Mouse (Mus musculus): Measurements from ENCODE around the gene Spata2. TPM values are rescaled to one million over a fixed set of nuclear protein-coding genes. Genes with fewer than 3 reads are reported as not detected.
A peak's percentile ranks its signal among the peaks of the same experiment; 100 is the strongest.

Gene Spata2
- polyA plus RNA-seq, 1 experiment from 2014 or later = 11.2 TPM

DNA sequence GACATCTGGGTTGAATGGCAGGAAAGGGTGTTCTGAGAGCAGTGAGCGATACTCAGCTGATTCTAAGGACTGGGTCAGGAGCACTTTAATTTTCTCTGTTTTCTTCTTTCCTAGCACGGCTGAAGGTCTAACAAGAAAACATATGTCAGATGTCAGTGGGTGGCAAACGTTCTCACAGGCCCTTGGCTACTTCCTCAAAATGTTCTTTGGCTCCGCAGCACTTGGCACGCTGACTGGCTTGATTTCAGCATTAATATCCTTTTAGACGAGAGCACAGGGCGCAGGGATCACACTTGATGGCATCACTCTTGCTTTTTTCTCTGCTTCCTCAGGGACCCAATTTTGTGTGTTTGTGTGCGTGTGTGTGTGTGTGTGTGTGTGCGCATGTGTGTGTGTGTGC lies 35.5 kb downstream of the Spata2 start:
- Histone ChIP-seq H3K36me3 (peaks cover 28% of the 10 kb centered on the region), H3K27ac (no peak overlapping the region), H3K27me3 (replicated peaks) (no peaks in the 10 kb centered on the region), H3K9ac (no peak overlapping the region), H3K9me3 (no peaks in the 10 kb centered on the region), H3K4me3 (replicated peaks) (no peak overlapping the region), H3K4me1 (no peaks in the 10 kb centered on the region), H3K4me2 (no peak overlapping the region)
- no peak for ATAC-seq (ENCODE audit: insufficient read depth, low FRiP score, low read depth)
- 85% methylated on average over 9 of the region's 9 CpGs for WGBS

DNA sequence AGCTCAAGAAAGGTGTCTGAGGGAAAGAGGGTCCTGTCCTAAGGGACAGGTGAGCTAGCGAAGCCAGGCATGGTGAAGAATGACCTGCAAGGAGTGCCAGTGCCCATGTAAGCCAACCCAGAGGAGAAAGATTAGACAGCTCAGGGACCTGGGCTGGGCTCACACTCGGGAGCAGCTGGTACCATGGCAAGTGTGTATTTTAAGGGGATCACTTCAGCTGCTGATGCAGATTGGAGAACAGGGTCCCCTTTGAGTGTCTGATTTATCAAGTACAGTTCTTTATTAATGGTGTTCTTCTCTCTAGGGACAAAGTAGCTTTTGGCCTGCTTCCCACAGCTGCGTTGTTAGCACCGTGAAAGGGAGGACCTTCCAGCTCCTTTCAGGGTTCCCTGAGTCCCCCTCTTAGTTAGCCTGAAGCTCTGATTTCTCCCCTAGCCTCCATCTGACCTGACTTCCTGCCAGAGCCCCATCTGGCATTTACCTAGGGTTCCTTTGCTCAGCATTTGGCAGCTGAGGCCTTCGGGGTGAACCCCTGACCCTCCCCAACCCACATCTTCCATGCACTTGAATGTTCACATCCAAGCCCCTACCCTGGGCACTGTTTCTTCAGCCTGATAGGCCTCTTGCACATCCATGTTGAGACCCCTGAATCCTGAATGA lies 36.2 kb downstream of the Spata2 start:
- Histone ChIP-seq H3K4me3 (replicated peaks) (no peak overlapping the region), H3K36me3 (peaks cover 32% of the 10 kb centered on the region), H3K4me2 (no peak overlapping the region), H3K9ac (no peak overlapping the region), H3K4me1 (no peaks in the 10 kb centered on the region), H3K9me3 (no peaks in the 10 kb centered on the region), H3K27ac (no peak overlapping the region), H3K27me3 (replicated peaks) (no peaks in the 10 kb centered on the region)
- ATAC-seq (ENCODE audit: insufficient read depth, low FRiP score, low read depth) = no peak
- WGBS = 87% methylated on average over 5 of the region's 5 CpGs

DNA sequence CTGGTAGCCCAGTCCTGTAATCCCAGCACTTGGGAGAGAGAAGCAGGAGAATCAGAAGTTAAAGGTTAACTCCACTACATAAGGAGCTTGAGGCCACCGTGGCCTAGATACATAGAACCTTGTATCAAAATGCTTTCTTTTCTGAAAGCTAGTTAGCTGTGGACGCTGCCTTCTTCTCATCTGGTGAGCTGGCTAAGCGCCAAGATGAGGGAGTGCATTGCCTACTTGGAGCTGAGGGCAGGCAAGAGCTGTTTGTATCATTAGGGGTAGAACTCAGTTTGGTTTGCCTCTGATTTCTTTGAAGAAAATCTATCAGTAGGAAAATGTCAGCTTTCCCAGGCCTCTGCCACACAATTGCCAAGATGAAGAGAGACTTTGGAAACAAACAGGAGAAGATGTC lies 38.9 kb downstream of the Spata2 start:
- no peak overlapping the region for H3K9ac ChIP-seq
- no peak overlapping the region for H3K4me2 ChIP-seq
- peaks cover 44% of the 10 kb centered on the region for H3K36me3 ChIP-seq
- H3K27me3 ChIP-seq (replicated peaks) = no peaks in the 10 kb centered on the region
- 60% methylated on average over 3 of the region's 3 CpGs for WGBS
- no peaks in the 10 kb centered on the region for H3K9me3 ChIP-seq
- no peaks in the 10 kb centered on the region for H3K4me1 ChIP-seq
- no peak overlapping the region for H3K27ac ChIP-seq
- no peak for ATAC-seq (ENCODE audit: insufficient read depth, low FRiP score, low read depth)
- H3K4me3 ChIP-seq (replicated peaks) = no peak overlapping the region

DNA sequence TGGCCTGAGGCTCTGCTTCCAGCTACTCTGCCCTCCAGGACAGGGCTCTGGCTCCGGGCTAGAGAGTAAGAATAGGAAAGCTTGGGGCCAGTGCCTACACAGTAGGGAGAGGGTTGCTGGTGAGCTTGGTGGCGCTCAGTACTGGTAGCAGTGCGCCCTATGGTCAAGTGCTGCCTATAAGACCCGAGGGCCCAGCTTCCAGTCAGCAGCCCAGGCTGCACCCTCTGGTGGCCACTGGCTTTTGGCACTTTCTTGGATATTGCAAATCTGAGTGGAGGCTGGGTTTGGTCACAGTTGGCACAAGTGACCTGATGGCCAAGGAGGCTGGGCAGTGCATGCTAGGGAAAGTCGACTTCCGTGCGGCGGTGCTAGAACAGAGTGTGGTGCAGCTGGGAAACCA lies 42.0 kb downstream of the Spata2 start:
- H3K36me3 ChIP-seq = peaks cover 38% of the 10 kb centered on the region
- no peaks in the 10 kb centered on the region for H3K27me3 ChIP-seq (replicated peaks)
- H3K4me2 ChIP-seq = no peak overlapping the region
- H3K9me3 ChIP-seq = no peaks in the 10 kb centered on the region
- H3K9ac ChIP-seq = no peak overlapping the region
- WGBS = 89% methylated on average over 8 of the region's 8 CpGs
- H3K27ac ChIP-seq = no peak overlapping the region
- no peak overlapping the region for H3K4me3 ChIP-seq (replicated peaks)
- H3K4me1 ChIP-seq = no peaks in the 10 kb centered on the region
- no peak for ATAC-seq (ENCODE audit: insufficient read depth, low FRiP score, low read depth)

DNA sequence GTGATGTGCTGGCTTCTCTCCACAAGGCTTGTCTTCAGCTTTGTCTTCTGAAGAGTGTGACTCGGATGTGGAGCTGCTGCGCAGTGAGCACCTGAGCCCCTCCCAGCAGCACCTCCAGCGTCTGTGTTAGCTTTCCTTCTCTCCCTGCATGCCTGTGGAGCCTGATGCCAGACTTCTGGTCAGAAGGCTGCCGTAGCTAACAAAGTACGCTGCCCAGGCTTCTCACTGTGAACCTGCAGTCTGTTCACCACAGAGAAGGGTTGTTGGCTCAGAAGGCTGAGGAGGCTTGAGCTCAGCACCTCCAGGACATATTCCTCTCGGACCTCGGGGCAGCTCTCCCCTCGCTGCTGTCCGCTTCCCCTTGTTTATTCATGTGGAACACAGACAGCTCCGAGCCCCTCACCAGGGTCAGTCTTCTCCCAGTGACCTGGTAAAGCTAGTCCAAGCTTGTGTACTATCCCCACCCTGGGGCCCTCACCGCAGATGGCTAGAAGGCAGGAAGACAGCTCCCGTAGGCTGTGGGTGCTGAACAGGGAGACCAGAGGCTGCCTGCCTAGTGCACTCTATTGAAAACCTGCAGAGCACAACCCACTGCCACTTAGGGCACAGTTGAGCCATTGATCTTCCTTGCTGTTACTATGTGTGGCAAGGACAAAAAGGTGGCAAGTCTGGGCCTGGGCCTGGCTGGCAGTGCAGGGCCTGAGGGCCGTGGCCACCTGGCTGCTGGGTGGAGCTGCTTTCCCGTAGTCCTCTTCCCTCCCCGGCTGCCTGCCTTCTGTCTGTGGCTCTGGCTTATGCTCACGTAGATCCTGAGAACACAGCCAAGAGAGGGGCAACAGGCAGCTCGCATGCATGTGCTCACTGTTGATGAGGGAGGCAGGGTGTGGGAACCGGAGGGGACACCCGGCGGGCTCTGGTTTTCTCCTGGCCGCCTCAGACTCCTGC lies 43.1 kb downstream of the Spata2 start:
- Histone ChIP-seq H3K4me2 (no peak overlapping the region), H3K27ac (no peak overlapping the region), H3K9ac (no peak overlapping the region), H3K4me1 (no peaks in the 10 kb centered on the region), H3K9me3 (no peaks in the 10 kb centered on the region), H3K27me3 (replicated peaks) (no peaks in the 10 kb centered on the region), H3K36me3 (peaks cover 37% of the 10 kb centered on the region; the same call in 1 of the 2 replicates), H3K4me3 (replicated peaks) (no peak overlapping the region)
- ATAC-seq (ENCODE audit: insufficient read depth, low FRiP score, low read depth) = no peak
- 86% methylated on average over 21 of the region's 21 CpGs for WGBS

DNA sequence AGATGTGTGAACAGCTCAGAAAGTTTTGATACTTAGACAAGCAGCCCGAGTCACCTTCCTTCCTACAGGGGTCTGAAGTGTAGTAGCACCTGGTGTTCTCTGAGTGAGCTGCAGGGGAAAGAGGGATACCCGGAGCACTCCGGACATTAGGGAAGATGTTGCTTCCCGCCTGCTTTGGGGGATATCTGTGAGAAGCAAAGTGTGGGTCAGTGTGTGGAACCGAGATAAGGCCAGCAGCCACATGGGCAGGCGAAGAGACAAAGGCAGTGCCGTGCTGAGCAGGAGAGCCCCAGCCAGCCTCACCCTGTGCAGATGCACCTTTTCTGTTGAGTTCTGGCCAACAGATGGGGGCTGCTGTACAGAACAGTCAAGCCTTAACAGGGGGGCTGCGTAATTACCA lies 45.1 kb downstream of the Spata2 start:
- Histone ChIP-seq H3K4me3 (replicated peaks) (no peak overlapping the region), H3K9me3 (no peaks in the 10 kb centered on the region), H3K27ac (no peak overlapping the region), H3K9ac (no peak overlapping the region), H3K4me2 (no peak overlapping the region), H3K4me1 (no peaks in the 10 kb centered on the region), H3K27me3 (replicated peaks) (no peaks in the 10 kb centered on the region), H3K36me3 (peaks cover 33% of the 10 kb centered on the region)
- peak; percentile 92 for ATAC-seq (ENCODE audit: insufficient read depth, low FRiP score, low read depth)
- WGBS = 90% methylated on average over 8 of the region's 8 CpGs

DNA sequence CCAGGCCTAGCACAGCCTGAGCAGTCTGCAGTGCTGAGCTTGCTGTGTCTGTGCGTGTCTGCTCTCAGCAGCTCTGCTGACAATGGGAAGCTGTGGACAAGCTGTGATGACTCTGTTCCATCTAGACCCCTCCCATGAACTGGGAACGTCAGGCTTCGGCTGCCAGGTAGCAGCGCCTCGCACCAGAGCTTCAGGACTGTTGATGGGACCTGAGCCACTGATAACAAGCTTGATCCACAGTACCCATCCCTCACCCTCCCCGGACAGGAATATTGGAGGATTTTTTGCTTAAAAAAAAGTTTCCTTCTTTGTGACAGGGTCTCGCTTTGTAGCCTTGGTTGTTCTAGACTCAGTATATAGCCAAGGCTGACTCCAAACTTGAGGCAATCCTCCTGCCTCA lies 45.5 kb downstream of the Spata2 start:
- Histone ChIP-seq H3K4me3 (replicated peaks) (no peak overlapping the region), H3K4me1 (no peaks in the 10 kb centered on the region), H3K27ac (no peak overlapping the region), H3K36me3 (peaks cover 34% of the 10 kb centered on the region), H3K4me2 (no peak overlapping the region), H3K9ac (no peak overlapping the region), H3K27me3 (replicated peaks) (no peaks in the 10 kb centered on the region), H3K9me3 (no peaks in the 10 kb centered on the region)
- ATAC-seq (ENCODE audit: insufficient read depth, low FRiP score, low read depth) = peak; percentile 59; the same call in 1 of the 2 replicates
- 88% methylated on average over 7 of the region's 7 CpGs for WGBS

DNA sequence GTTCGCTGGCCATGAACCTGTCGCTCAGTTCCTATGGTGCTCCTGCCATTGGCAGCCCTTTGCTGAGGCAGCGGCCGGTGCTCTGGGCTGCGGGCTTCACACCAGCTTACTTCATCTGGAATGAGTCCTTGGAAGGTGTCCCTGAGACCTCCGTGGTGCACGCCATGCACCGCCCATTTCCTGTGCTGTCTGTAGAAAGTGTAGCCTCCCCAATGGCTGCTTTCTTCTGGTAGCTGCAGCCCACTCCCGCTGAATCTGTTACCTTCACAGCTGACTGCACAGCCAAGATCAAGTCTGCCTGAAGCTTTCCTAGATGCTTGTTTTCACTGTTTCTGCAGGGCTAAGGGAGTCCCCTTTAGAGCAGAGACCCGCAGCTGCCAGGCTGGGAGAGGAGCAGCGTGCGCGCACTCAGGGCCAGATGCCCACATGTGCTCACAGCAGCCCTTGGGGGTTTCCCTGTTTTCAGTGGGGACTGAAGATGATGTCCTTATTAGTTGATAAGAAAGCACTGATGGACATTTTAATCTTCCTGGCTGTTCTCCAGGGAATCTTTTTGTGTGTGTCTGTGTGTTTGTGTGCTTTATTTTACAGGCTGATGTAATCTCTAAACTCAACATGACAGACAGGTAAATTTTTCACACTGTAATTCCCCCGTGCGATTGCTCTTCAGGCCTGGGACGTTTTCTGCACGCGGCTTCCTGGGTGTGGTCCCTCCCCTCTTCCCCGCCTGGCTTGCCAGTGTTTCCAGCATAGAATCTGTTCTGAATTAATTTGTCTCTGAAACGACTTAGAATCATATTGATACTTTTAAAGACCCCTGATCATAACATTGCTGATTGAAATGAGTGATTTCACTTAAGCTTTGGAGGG lies 46.5 kb downstream of the Spata2 start:
- no peaks in the 10 kb centered on the region for H3K9me3 ChIP-seq
- no peak overlapping the region for H3K27ac ChIP-seq
- no peak overlapping the region for H3K9ac ChIP-seq
- H3K4me1 ChIP-seq = no peaks in the 10 kb centered on the region
- H3K4me2 ChIP-seq = no peak overlapping the region
- WGBS = 79% methylated on average over 20 of the region's 20 CpGs
- no peak for ATAC-seq (ENCODE audit: insufficient read depth, low FRiP score, low read depth)
- H3K36me3 ChIP-seq = peaks cover 32% of the 10 kb centered on the region
- no peaks in the 10 kb centered on the region for H3K27me3 ChIP-seq (replicated peaks)
- H3K4me3 ChIP-seq (replicated peaks) = no peak overlapping the region

DNA sequence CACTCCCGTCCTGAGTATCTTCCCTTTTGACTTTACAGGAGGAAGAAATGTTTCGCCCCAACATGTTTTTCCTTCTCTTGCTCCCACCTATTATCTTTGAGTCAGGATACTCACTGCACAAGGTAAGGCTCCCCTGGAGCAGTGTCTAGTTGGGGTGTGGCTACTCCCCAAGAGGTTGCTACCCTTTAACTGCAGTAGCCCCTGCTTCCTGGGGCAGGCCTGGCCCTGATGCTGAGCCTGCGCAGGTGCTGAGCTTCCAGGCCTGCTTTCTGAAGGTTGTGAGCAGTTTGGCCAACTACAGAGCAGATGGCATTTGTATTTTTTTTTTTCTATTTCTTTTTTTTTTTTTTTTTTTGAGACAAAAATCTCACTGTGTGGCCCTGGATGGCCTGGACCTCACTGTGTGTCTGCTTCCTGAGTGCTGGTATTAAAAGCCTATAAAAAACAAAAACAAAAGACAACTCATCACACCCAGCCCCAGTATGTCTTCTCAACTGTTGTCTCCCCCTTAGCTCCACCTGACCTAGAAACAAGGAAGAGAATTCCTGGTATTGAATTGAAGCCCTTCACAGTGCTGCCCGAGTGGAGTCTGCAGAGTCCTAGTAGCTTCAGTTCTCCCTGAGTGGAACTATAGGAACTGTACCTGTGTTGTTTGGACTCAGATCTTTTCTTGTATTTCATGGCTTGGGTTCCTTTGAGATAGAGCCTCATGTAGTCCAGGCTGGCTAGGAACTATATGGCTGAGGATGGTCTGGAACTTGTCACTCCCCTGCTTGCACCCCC lies 49.1 kb downstream of the Spata2 start:
- Histone ChIP-seq H3K27me3 (replicated peaks) (no peaks in the 10 kb centered on the region), H3K27ac (no peak overlapping the region), H3K9me3 (no peaks in the 10 kb centered on the region), H3K4me2 (no peak overlapping the region), H3K4me3 (replicated peaks) (no peak overlapping the region), H3K9ac (no peak overlapping the region), H3K4me1 (no peaks in the 10 kb centered on the region), H3K36me3 (peaks cover 21% of the 10 kb centered on the region; the same call in 1 of the 2 replicates)
- ATAC-seq (ENCODE audit: insufficient read depth, low FRiP score, low read depth) = no peak
- 93% methylated on average over 4 of the region's 4 CpGs for WGBS

DNA sequence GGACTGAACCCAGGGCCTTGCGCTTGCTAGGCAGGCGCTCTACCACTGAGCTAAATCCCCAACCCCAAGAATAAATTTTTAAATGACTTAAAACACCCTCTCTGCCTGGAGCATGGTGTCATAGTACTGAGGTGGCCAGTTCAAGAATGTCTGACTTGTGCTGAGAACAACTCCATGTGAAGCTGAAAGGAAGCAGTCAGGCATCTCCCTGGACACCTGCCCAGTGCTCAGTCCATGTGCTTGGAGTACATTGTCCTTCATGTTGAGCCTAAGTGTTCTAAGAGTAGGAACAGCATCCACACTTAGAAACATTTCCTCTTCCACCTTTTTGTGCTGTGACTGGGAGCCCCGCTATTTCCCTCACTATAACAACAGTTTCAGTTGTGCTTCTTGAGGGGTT lies 53.3 kb downstream of the Spata2 start:
- no peak overlapping the region for H3K4me2 ChIP-seq
- no peak for ATAC-seq (ENCODE audit: insufficient read depth, low FRiP score, low read depth)
- H3K27me3 ChIP-seq (replicated peaks) = no peaks in the 10 kb centered on the region
- no peak overlapping the region for H3K4me3 ChIP-seq (replicated peaks)
- WGBS = 97% methylated on average over 3 of the region's 3 CpGs
- no peaks in the 10 kb centered on the region for H3K4me1 ChIP-seq
- no peak overlapping the region for H3K27ac ChIP-seq
- H3K9me3 ChIP-seq = no peaks in the 10 kb centered on the region
- H3K9ac ChIP-seq = no peak overlapping the region
- peaks cover 19% of the 10 kb centered on the region for H3K36me3 ChIP-seq

DNA sequence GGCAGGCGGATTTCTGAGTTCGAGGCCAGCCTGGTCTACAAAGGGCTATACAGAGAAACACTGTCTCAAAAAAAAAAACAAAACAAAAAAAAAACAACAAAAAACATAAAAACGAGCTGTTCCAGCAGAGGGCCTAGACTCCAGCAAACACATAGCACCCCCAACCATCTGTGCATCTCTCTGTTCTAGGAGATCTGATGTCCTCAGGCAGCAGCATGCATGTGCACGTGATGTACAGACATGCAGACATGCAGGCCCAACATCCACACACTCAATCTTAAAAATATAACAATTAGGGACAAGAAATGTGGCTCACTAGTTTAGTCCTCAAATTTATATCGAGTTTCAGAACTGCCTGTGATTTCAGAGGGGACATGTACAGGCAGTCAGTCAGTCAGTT lies 56.3 kb downstream of the Spata2 start:
- Histone ChIP-seq H3K4me3 (replicated peaks) (no peak overlapping the region), H3K4me2 (no peak overlapping the region), H3K4me1 (no peaks in the 10 kb centered on the region), H3K9me3 (no peaks in the 10 kb centered on the region), H3K27me3 (replicated peaks) (no peaks in the 10 kb centered on the region), H3K36me3 (peaks cover 7% of the 10 kb centered on the region), H3K9ac (no peak overlapping the region), H3K27ac (no peak overlapping the region)
- no peak for ATAC-seq (ENCODE audit: insufficient read depth, low FRiP score, low read depth)
- WGBS = 89% methylated on average over 5 of the region's 5 CpGs
